Mouse (Mus musculus): Measurements from ENCODE around the gene Evc2.

Gene Evc2

GRCm38 (mm10) chr5:37472025-37472608, 133.8 kb downstream of the Evc2 start:
- no peak for DNase-seq (ENCODE audit: inconsistent ontology term)
